ENCODE assay signal across 8 mouse cellular contexts in genomic region chr5:33543372-33543771, GRCm38 (mm10).
DNase-seq lines count a peak whose midpoint lies in the region; ATAC-seq and TF ChIP-seq lines count a peak whose summit lies in the region.

No protein-coding gene starts in this region.

- ATAC-seq in kidney, postnatal 0 days (replicated peaks; ENCODE audit: low FRiP score, low read depth), result peak; percentile 36; the same call in 1 of the 2 replicates

- H3K9me3 ChIP-seq in kidney, postnatal 0 days (replicated peaks; ENCODE audit: low read length), result no peaks in the 10 kb centered on the region

- peak; percentile 85 for TF ChIP-seq CTCF in kidney, postnatal 0 days (IDR thresholded peaks at IDR 0.05; ENCODE audit: low read depth)
- peak; percentile 73 for TF ChIP-seq CTCF in lung, adult 2 months (IDR thresholded peaks at IDR 0.05; ENCODE audit: insufficient read depth, low read length)
- peak; percentile 60; the same call in 1 of the 2 replicates for TF ChIP-seq CTCF in olfactory bulb, adult 2 months (IDR thresholded peaks at IDR 0.05; ENCODE audit: insufficient read depth, low read depth, low read length)

- no peak overlapping the region for H3K27ac ChIP-seq in kidney, postnatal 0 days
- no peak overlapping the region for H3K27ac ChIP-seq in olfactory bulb, adult 2 months (ENCODE audit: insufficient read depth, low read depth, low read length)

- no peak overlapping the region for H3K4me2 ChIP-seq in kidney, postnatal 0 days (ENCODE audit: low read length)

- H3K4me1 ChIP-seq in kidney, postnatal 0 days (replicated peaks; ENCODE audit: insufficient read depth, low read length), result no peaks in the 10 kb centered on the region
- no peaks in the 10 kb centered on the region for H3K4me1 ChIP-seq in lung, adult 2 months (ENCODE audit: control insufficient read depth, insufficient read depth, low read length)
- peaks cover 13% of the 10 kb centered on the region for H3K4me1 ChIP-seq in olfactory bulb, adult 2 months (ENCODE audit: control insufficient read depth, insufficient read depth, low read length)

- no peaks in the 10 kb centered on the region for H3K36me3 ChIP-seq in kidney, postnatal 0 days (ENCODE audit: insufficient read depth, low read length)

- peak; percentile 76 for DNase-seq in A20 (ENCODE audit: low read depth, low spot score)
- peak; percentile 49 for DNase-seq in Muller cell, postnatal 12 days (ENCODE audit: inconsistent ontology term)
- DNase-seq in cerebellum, adult 9-11 months, result peak; percentile 20
- DNase-seq in frontal cortex, postnatal 36 days (ENCODE audit: low spot score in 2 of 2), result peak; percentile 45 to 54
- peak; percentile 65 for DNase-seq in kidney, postnatal 0 days (ENCODE audit: low spot score)
- peak; percentile 46 for DNase-seq in lung, adult 2 months
- peak; percentile 76 for DNase-seq in thymus, postnatal 0 days (ENCODE audit: low spot score)

- peaks cover 17% of the 10 kb centered on the region; the same call in 1 of the 2 replicates for H3K27me3 ChIP-seq in kidney, postnatal 0 days (ENCODE audit: insufficient read depth, low read length)

- WGBS in kidney, postnatal 0 days, result 14% methylated on average over 5 of the region's 5 CpGs
- WGBS in lung, adult 2 months, result 16% methylated on average over 5 of the region's 5 CpGs
- 23% methylated on average over 5 of the region's 5 CpGs for WGBS in olfactory bulb, adult 2 months

- no peak for TF ChIP-seq POLR2A in lung, adult 2 months (IDR thresholded peaks at IDR 0.05; ENCODE audit: borderline replicate concordance, extremely low read depth, low read depth, low read length)
- no peak for TF ChIP-seq POLR2A in olfactory bulb, adult 2 months (IDR thresholded peaks at IDR 0.05; ENCODE audit: insufficient read depth, low read depth, low read length)

- H3K9ac ChIP-seq in kidney, postnatal 0 days (ENCODE audit: low read depth, low read length), result no peak overlapping the region

- H3K4me3 ChIP-seq in kidney, postnatal 0 days (replicated peaks; ENCODE audit: low read depth, low read length), result no peak overlapping the region
- H3K4me3 ChIP-seq in lung, adult 2 months (replicated peaks; ENCODE audit: extremely low read depth, low read depth, low read length), result no peak overlapping the region
- no peak overlapping the region for H3K4me3 ChIP-seq in olfactory bulb, adult 2 months (ENCODE audit: insufficient read depth, low read depth, low read length)

Comparison
In these comparisons a context has a peak if more than half of its experiments do, and no peak if none do; other contexts are left out.
1. DNase-seq: peak in every context shown above with its lines; median percentile 76 in A20; 76 in thymus, postnatal 0 days; 65 in kidney, postnatal 0 days; 50 in frontal cortex, postnatal 36 days; 49 in Muller cell, postnatal 12 days; 46 in lung, adult 2 months; 20 in cerebellum, adult 9-11 months.